Mouse (Mus musculus): ENCODE results near the gene Atp5d. TPM values are rescaled to one million over a fixed set of nuclear protein-coding genes. Genes with fewer than 3 reads are reported as not detected.

The Atp5d gene
- polyA plus RNA-seq (2015; fragmentation: Nextera tagmentation; extraction: Ambion mirVana): 467 and 481 TPM in 2 replicates

DNA sequence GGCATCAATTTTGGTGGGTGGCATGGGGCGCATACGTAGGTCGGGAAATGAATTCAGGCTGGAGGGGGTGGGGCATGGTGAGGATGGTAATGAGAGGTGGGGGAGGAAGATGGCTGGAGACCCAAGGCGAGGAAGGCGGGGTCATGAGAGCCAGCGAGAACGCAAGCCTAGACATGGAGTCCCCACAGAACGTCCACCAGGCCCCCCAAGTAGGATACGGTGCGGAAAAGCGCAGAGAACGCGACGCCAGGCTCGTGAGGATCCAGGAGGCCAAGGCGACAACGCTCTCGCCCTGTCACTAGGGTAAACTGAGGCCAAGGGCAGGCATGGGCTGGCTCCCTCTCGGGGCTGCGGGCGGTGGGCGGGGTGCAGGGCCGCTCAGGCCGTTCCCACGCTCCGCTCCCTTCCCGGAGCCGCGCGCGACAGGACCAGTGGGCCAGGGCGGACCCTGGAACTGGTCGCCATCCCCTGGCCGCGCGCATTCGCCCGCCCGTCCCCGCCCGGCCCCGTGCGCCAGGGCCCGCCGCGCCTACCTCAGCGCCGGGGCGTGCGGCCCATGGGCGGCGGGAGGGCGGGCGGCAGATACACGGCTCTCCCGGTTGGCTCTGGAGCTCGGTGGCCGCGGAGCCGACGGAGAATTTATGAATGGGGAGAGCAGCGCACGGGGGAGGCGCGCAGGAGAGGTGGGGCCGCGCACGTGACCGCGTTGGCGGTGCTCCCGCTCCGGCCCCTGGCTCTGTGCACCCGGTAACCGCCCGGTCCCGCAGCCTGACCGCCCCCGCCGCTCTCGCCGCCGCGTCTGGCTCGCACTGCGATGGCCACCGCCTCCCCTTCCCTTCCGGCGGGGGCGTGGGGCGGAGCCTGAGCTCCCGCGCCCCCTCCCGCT lies at the start of gene Atp5d:
Gene Atp5d, plus strand, starts transcription at position 80 of the 886 bp plus-strand sequence.
- Histone ChIP-seq H3K4me1 (replicated peaks) (peaks cover 63% of the 10 kb centered on the region), H3K4me3 (peak within 1 kb of the TSS; percentile 83), H3K27me3 (peaks cover 17% of the 10 kb centered on the region), H3K4me2 (peak within 1 kb of the TSS; percentile 92), H3K27ac (replicated peaks) (peak within 1 kb of the TSS; percentile 97), H3K9ac (peak within 1 kb of the TSS; percentile 97), H3K9me3 (no peaks in the 10 kb centered on the region), H3K36me3 (peaks cover 28% of the 10 kb centered on the region)
- peak; percentile 6; the same call in 1 of the 2 replicates for ATAC-seq (ENCODE audit: low read depth)
- under 1% methylated on average over 70 of the region's 94 CpGs for WGBS

DNA sequence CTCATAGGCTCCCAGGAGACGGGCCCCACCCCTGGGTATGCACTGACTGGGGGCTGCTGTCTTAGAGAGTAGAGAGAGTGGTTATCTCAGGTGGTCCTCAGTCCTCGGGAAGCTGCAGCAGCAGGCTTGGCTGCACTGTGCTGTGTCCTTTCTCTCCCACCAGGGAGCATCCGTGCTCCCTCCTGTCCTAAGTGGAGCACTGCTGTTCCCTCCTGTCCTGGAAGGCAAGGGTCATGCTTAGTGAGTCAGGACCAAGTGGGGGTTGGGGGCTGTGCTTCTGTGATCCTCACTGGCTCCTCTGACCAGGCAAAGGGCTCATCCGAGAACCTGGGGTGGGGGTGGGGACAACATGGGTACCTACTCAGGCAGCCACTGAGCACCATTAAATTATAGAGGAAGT lies 49.3 kb upstream of the Atp5d start:
- 51% methylated on average over 4 of the region's 4 CpGs for WGBS
- H3K4me1 ChIP-seq (replicated peaks): peaks cover 4% of the 10 kb centered on the region; the same call in 1 of the 2 replicates
- no peak overlapping the region for H3K4me2 ChIP-seq
- no peak overlapping the region for H3K27ac ChIP-seq (replicated peaks)
- no peaks in the 10 kb centered on the region for H3K27me3 ChIP-seq
- H3K4me3 ChIP-seq: no peak overlapping the region
- H3K36me3 ChIP-seq: peaks cover 11% of the 10 kb centered on the region
- no peaks in the 10 kb centered on the region for H3K9me3 ChIP-seq
- no peak for ATAC-seq (ENCODE audit: low read depth)
- H3K9ac ChIP-seq: no peak overlapping the region

DNA sequence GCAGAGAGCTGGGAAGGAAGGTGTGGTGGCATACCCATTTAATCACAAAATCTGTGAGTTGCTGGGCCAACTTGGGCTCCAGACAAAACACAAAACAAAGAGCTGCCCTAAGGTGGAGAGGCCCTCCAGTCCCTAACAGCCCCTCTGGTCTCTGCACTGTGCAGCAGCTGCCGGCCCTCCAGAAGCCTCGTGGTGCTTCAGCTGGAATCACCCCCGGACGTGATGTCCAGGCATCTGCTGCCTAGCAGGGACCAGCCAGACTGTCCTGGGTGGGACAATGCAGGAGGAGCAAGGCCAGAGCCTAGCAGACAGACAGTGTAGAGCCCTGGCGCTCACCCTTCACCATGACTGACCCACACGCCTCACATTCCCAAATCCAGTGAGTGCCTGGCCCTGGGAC lies 46.9 kb upstream of the Atp5d start:
- peaks cover 4% of the 10 kb centered on the region; the same call in 1 of the 2 replicates for H3K4me1 ChIP-seq (replicated peaks)
- no peak overlapping the region for H3K4me3 ChIP-seq
- no peaks in the 10 kb centered on the region for H3K9me3 ChIP-seq
- H3K36me3 ChIP-seq: no peaks in the 10 kb centered on the region
- H3K27ac ChIP-seq (replicated peaks): no peak overlapping the region
- H3K4me2 ChIP-seq: no peak overlapping the region
- 89% methylated on average over 6 of the region's 6 CpGs for WGBS
- H3K9ac ChIP-seq: no peak overlapping the region
- no peak for ATAC-seq (ENCODE audit: low read depth)
- H3K27me3 ChIP-seq: no peaks in the 10 kb centered on the region

DNA sequence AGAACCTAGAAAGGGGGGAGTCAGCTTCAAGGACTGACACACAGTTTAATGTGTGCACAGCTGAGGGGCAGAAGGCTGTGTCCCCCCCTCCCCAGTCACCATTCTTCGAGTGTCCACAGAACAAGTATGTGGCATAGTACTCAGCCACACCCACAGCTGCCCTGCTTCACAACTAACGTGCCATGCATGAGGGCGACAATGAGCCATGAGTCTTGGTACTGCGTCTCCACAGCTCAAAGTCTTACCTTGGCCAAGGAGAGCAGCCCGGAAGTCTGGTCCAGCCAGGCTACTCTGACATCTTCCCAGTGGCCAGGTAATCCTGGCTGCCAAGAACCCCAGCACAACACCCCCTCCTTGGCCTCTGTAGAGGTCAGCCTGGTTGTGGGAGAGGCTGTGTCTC lies 45.7 kb upstream of the Atp5d start:
- no peak overlapping the region for H3K9ac ChIP-seq

DNA sequence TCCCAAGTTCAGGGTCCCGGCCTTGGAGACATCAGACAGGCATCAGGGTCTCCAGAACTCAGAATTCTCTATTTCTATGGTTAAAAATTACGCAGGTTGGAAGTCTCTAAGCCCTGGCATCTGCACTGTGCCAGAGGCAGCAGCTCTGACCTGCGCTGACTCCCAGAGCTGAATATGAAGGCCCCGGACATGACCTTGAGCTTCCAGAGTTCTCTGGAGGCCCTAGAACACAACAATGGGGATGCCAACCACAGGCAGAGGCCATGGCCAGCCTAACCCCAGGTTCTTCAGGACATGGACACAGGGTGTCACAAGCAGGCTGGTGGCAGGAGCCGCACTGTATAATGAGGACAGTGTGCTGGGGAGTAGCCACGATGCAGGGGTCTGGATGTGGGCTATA lies 44.3 kb upstream of the Atp5d start:
- H3K27ac ChIP-seq (replicated peaks): no peak overlapping the region
- 94% methylated on average over 6 of the region's 6 CpGs for WGBS
- H3K4me3 ChIP-seq: no peak overlapping the region
- H3K27me3 ChIP-seq: no peaks in the 10 kb centered on the region
- H3K9ac ChIP-seq: no peak overlapping the region
- H3K36me3 ChIP-seq: no peaks in the 10 kb centered on the region
- peaks cover 10% of the 10 kb centered on the region; the same call in 1 of the 2 replicates for H3K4me1 ChIP-seq (replicated peaks)
- no peak overlapping the region for H3K4me2 ChIP-seq
- ATAC-seq (ENCODE audit: low read depth): no peak
- H3K9me3 ChIP-seq: no peaks in the 10 kb centered on the region

More for the DNA sequence above, 45.7 kb upstream of the Atp5d start:
- Histone ChIP-seq H3K27me3 (no peaks in the 10 kb centered on the region), H3K36me3 (no peaks in the 10 kb centered on the region), H3K9me3 (no peaks in the 10 kb centered on the region), H3K27ac (replicated peaks) (no peak overlapping the region), H3K4me3 (no peak overlapping the region), H3K4me1 (replicated peaks) (peaks cover 12% of the 10 kb centered on the region; the same call in 1 of the 2 replicates), H3K4me2 (no peak overlapping the region)
- ATAC-seq (ENCODE audit: low read depth): no peak
- 78% methylated on average over 5 of the region's 5 CpGs for WGBS

DNA sequence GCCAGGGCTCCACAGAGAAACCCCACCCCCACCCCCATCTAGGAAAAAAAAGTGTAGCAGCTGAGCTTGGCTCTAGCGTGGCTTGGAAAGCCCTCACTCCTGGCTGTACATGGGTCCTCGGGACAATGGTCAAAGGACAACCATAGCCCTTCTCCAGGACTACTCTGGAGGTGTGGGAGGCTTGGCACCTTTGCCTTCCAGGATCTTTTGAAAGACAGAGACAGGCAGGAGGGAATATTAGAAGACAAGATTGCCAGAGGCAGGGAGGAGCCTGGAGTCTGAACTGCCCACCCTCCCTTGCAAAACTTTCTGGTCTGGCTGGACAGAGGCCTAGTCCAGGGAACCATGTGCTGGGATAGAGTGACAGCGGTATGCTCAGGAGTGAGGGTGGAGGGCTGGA lies 43.7 kb upstream of the Atp5d start:
- H3K9me3 ChIP-seq: no peaks in the 10 kb centered on the region
- H3K27me3 ChIP-seq: no peaks in the 10 kb centered on the region
- no peak overlapping the region for H3K9ac ChIP-seq
- H3K4me3 ChIP-seq: no peak overlapping the region
- no peak overlapping the region for H3K27ac ChIP-seq (replicated peaks)
- no peak overlapping the region for H3K4me2 ChIP-seq
- H3K4me1 ChIP-seq (replicated peaks): peaks cover 9% of the 10 kb centered on the region; the same call in 1 of the 2 replicates
- no peak for ATAC-seq (ENCODE audit: low read depth)
- 90% methylated on average over 3 of the region's 3 CpGs for WGBS
- no peaks in the 10 kb centered on the region for H3K36me3 ChIP-seq

DNA sequence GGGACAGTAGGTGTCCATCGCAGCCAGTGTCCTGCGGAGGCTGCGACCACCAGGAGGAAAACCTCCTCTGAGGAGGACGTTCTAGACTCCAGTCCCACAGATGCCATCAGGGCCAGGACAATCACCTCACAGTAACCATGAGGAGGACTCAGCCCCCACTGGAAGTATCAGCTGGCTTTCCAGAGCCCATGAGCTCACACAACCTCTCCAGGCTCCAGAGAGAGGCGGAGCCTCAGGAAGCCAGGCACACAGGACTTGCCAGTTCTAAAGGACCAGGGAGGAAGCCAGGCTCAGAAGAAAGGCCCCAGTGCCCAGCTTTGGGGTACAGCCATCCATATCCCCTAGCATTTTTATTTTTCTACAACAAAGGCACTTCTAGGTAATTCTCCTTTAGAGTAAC lies 42.9 kb upstream of the Atp5d start:
- H3K4me2 ChIP-seq: no peak overlapping the region
- WGBS: 94% methylated on average over 5 of the region's 5 CpGs
- no peak for ATAC-seq (ENCODE audit: low read depth)
- H3K9ac ChIP-seq: peak overlapping the region; percentile 8; the same call in 1 of the 2 replicates
- H3K4me1 ChIP-seq (replicated peaks): peaks cover 13% of the 10 kb centered on the region; the same call in 1 of the 2 replicates
- no peaks in the 10 kb centered on the region for H3K27me3 ChIP-seq
- no peaks in the 10 kb centered on the region for H3K36me3 ChIP-seq
- no peaks in the 10 kb centered on the region for H3K9me3 ChIP-seq
- no peak overlapping the region for H3K27ac ChIP-seq (replicated peaks)
- no peak overlapping the region for H3K4me3 ChIP-seq

DNA sequence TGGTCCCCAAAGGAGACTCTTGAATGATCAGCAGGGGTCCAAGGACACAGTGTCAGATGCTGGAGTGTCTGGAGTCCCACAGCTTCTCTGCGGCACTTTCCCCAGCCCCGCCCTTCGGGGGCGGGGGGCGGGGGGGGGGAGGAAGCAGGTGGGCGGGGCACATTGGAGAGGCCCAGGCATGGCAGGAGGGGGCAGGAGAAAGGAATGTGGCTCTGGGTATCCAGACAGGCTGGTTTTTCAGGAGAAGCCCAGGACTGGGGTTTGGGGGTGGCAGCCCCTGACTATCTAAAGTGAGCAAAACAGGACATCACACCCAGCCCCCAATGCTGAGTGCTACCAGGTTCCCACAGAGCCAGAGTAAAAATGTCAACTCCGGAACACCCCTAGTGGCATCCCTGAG lies 41.2 kb upstream of the Atp5d start:
- no peak overlapping the region for H3K27ac ChIP-seq (replicated peaks)
- H3K4me2 ChIP-seq: no peak overlapping the region
- H3K9me3 ChIP-seq: no peaks in the 10 kb centered on the region
- H3K4me1 ChIP-seq (replicated peaks): peaks cover 28% of the 10 kb centered on the region
- H3K27me3 ChIP-seq: no peaks in the 10 kb centered on the region
- H3K4me3 ChIP-seq: no peak overlapping the region
- ATAC-seq (ENCODE audit: low read depth): no peak
- WGBS: 10% methylated on average over 7 of the region's 7 CpGs
- H3K36me3 ChIP-seq: no peaks in the 10 kb centered on the region
- no peak overlapping the region for H3K9ac ChIP-seq

DNA sequence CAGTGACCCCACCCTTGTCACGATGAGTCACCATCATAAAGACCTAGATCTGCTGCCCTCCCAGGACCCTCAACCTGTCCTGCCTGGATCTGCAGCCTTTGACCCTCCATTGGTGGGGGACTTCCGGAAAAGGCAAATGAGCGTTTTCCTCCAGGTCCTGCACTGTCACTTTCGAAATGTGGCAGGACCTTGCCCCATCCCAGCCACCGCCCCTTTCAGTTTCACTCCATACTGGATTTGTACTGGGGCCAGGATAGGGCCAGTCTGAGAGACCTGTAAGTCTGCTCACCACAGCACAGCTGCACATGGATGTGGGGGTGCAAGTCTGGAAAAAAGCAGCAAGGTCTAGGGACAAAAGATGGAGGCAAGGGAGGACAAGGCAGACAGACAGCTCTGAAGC lies 39.8 kb upstream of the Atp5d start:
- H3K4me1 ChIP-seq (replicated peaks): peaks cover 34% of the 10 kb centered on the region
- no peak overlapping the region for H3K27ac ChIP-seq (replicated peaks)
- H3K9me3 ChIP-seq: no peaks in the 10 kb centered on the region
- H3K36me3 ChIP-seq: no peaks in the 10 kb centered on the region
- no peak overlapping the region for H3K4me3 ChIP-seq
- 85% methylated on average over 5 of the region's 5 CpGs for WGBS
- H3K4me2 ChIP-seq: no peak overlapping the region
- H3K9ac ChIP-seq: no peak overlapping the region
- ATAC-seq (ENCODE audit: low read depth): no peak
- no peaks in the 10 kb centered on the region for H3K27me3 ChIP-seq

DNA sequence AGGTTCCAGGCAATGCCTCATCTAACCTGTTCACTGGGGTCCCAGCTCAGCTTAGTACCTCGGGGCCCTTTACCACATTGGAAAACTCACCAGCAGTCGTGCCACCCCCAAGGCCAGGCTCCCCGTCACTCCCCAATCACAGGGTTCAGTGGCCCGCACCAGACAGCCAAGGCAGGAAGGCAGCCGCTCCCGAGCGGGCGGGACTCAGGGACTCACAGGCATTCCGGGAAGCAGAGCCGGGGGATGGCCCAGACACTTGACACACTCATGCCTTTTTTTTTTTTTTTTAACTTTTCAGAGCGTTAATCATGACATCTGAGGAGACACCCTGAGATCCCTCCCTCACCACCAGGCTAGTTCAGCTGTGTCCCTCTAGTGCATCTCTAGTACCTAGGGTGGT lies 37.5 kb upstream of the Atp5d start:
- no peak overlapping the region for H3K27ac ChIP-seq (replicated peaks)
- H3K9me3 ChIP-seq: no peaks in the 10 kb centered on the region
- H3K4me3 ChIP-seq: peak overlapping the region; percentile 91; the same call in 1 of the 2 replicates
- no peaks in the 10 kb centered on the region for H3K27me3 ChIP-seq
- H3K9ac ChIP-seq: peak overlapping the region; percentile 90; the same call in 1 of the 2 replicates
- H3K4me2 ChIP-seq: peak overlapping the region; percentile 91
- H3K36me3 ChIP-seq: no peaks in the 10 kb centered on the region
- WGBS: 72% methylated on average over 11 of the region's 11 CpGs
- peaks cover 34% of the 10 kb centered on the region for H3K4me1 ChIP-seq (replicated peaks)
- ATAC-seq (ENCODE audit: low read depth): no peak

DNA sequence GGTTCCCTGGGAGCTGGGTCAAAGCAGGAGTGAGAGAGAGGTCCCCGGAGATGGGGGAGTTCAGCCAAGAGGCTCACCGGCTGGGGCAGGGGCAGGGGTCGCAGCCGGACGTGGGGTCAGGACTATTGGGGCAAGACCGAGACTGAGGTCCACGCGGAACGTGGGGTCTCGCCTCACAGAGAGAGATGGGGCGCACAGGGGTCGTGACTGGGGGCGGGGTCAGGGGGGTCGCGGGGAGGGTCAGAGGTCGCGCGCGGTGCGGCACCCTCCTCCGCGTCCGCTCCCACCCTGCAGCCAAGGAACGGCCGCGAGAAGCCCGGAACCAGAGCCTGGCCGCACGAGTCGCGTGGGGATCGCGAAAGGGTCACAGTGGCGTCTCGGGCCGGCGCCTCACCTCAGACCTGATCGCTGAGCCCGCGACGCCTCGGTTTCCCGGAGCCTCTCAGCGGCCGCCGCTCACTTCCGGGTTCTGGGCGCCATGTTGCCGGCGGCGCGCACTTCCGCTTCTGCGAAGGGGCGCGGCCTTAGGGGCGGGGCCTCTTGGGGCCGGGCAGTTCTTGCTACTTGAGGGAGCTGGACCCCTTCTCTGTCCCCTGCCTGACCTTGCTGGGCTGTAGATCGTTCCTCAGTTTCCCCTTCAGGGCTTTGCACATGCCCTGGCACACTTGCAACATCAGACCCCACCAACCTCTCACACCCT lies 36.1 kb upstream of the Atp5d start:
- Histone ChIP-seq H3K9me3 (no peaks in the 10 kb centered on the region), H3K4me1 (replicated peaks) (peaks cover 29% of the 10 kb centered on the region), H3K27ac (replicated peaks) (peak overlapping the region; percentile 55), H3K27me3 (no peaks in the 10 kb centered on the region), H3K36me3 (no peaks in the 10 kb centered on the region), H3K9ac (peak overlapping the region; percentile 90), H3K4me2 (peak overlapping the region; percentile 91), H3K4me3 (peak overlapping the region; percentile 91)
- under 1% methylated on average over 56 of the region's 59 CpGs for WGBS
- peak; percentile 90 for ATAC-seq (ENCODE audit: low read depth)

DNA sequence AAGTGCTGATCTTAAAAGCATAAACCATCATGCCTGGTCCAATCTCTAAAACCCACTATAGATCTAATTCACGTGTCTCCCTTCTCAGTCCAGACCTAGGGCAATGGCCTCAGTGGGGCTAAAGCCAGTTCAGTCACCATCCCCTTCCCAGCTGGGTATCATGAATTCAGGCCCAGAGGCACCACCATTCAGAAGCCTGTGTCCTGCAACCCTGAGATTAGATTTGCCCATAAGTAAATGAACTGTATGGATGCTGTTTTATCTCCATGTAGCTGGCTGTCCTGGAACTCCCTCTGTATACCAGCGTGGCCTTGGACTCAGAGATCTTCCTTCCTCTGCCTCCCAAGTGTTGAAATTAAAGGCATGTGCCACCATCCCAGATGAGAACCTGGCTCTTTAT lies 35.4 kb upstream of the Atp5d start:
- no peak overlapping the region; the same call in 1 of the 2 replicates for H3K4me3 ChIP-seq
- H3K4me2 ChIP-seq: peak overlapping the region; percentile 91
- no peak for ATAC-seq (ENCODE audit: low read depth)
- H3K9me3 ChIP-seq: no peaks in the 10 kb centered on the region
- no peak overlapping the region; the same call in 1 of the 2 replicates for H3K9ac ChIP-seq
- H3K4me1 ChIP-seq (replicated peaks): peaks cover 25% of the 10 kb centered on the region
- no peaks in the 10 kb centered on the region for H3K36me3 ChIP-seq
- peak overlapping the region; percentile 55; the same call in 1 of the 2 replicates for H3K27ac ChIP-seq (replicated peaks)
- H3K27me3 ChIP-seq: no peaks in the 10 kb centered on the region
- WGBS: 84% methylated on average over 2 of the region's 2 CpGs
